Mouse (Mus musculus) heart, embryonic 14.5 days (tissue): ENCODE measurements around the gene Phlda3. TPM values are rescaled to one million over a fixed set of nuclear protein-coding genes. Genes with fewer than 3 reads are reported as not detected.
A peak's percentile ranks its signal among the peaks of the same experiment; 100 is the strongest.

ENCODE experiments used
- ATAC-seq: fragments of 200-750 bp; cut with Nextera tagmentation; 2 replicates; pipeline ENCODE4 v1.8.0; 2017; ENCODE audit warnings: low read depth, moderate TSS enrichment; ENCODE audit not compliant: insufficient number of reproducible peaks, insufficient read depth, low FRiP score
- H3K27ac ChIP-seq, 2 experiments: fragments of 200-500 bp in 1 of 2; fragments of 300-500 bp in 1 of 2; sonication (generic) in 1 of 2; replicated peaks in 1 of 2; 2 replicates each; pipeline ENCODE4 v1.5.1; 2012 to 2014; ENCODE audit warnings: low read depth in 2 of 2, low read length in 2 of 2, control low read depth in 1 of 2, mild to moderate bottlenecking in 1 of 2, mixed read lengths in 1 of 2; ENCODE audit not compliant: control insufficient read depth in 1 of 2, insufficient read depth in 1 of 2
- H3K27me3 ChIP-seq: fragments of 300-500 bp; sonication (generic); 2 replicates; pipeline ENCODE4 v1.6.1; 2014; ENCODE audit warnings: mild to moderate bottlenecking, low read length, control low read depth; ENCODE audit not compliant: control insufficient read depth, insufficient read depth
- H3K36me3 ChIP-seq: fragments of 300-500 bp; sonication (generic); 2 replicates; pipeline ENCODE4 v1.6.1; 2014; ENCODE audit warnings: mild to moderate bottlenecking, control low read depth, low read length, mixed read lengths; ENCODE audit not compliant: control insufficient read depth, insufficient read depth
- H3K4me1 ChIP-seq, 2 experiments: fragments of 200-500 bp in 1 of 2; fragments of 300-500 bp in 1 of 2; sonication (generic) in 1 of 2; 2 replicates each; pipeline ENCODE4 v1.6.1; 2012 to 2014; ENCODE audit warnings: low read length in 2 of 2, control low read depth in 1 of 2, mixed read lengths in 1 of 2; ENCODE audit not compliant: control insufficient read depth in 2 of 2, insufficient read depth in 2 of 2
- H3K4me2 ChIP-seq: fragments of 300-500 bp; sonication (generic); 2 replicates; pipeline ENCODE4 v1.6.1; 2014; ENCODE audit warnings: mild to moderate bottlenecking, low read length
- H3K4me3 ChIP-seq, 2 experiments: fragments of 200-500 bp in 1 of 2; fragments of 300-500 bp in 1 of 2; sonication (generic) in 1 of 2; 2 replicates each; pipeline ENCODE4 v1.5.1; 2012 to 2014; ENCODE audit warnings: low read length in 2 of 2, mild to moderate bottlenecking in 2 of 2, control low read depth in 1 of 2, low read depth in 1 of 2, moderate library complexity in 1 of 2; ENCODE audit not compliant: control insufficient read depth in 1 of 2, insufficient read depth in 1 of 2
- H3K9ac ChIP-seq: fragments of 300-500 bp; sonication (generic); 2 replicates; pipeline ENCODE4 v1.6.1; 2014; ENCODE audit warnings: mild to moderate bottlenecking, low read length
- H3K9me3 ChIP-seq: fragments of 300-500 bp; sonication (generic); 2 replicates; pipeline ENCODE4 v1.6.1; 2016; ENCODE audit warnings: low read length, control low read depth; ENCODE audit not compliant: control insufficient read depth
- WGBS: fragments of 180-500 bp; shearing (Covaris S2); extraction: QIAGEN DNeasy Blood & Tissue Kit; methylation state at CpG from one replicate; pipeline ENCODE4 v1.1.7; 2014; 5-methylcytosine and 5-hydroxymethylcytosine counted together
- polyA plus RNA-seq: library from polyadenylated mRNA; unstranded; fragments of >200 nt; fragmentation: Nextera tagmentation; extraction: Ambion mirVana; gene quantifications from 2 replicates; pipeline ENCODE4 v1.2.1, GENCODE M21; 2014

Gene Phlda3
- polyA plus RNA-seq, 1 experiment from 2014 or later = 77.2 TPM

- Histone ChIP-seq H3K9ac (peak overlapping the region; percentile 51; the same call in 1 of the 2 replicates), H3K27ac (no peak overlapping the region), H3K36me3 (no peaks in the 10 kb centered on the region), H3K4me2 (no peak overlapping the region), H3K4me1 (peaks cover 16 to 24% of the 10 kb centered on the region in 2 experiments), H3K27me3 (no peaks in the 10 kb centered on the region), H3K4me3 (no peak overlapping the region), H3K9me3 (no peaks in the 10 kb centered on the region)
- ATAC-seq = no peak
- 14% methylated on average over 13 of the region's 13 CpGs for WGBS
These were observed 15.3 kb downstream of the Phlda3 start for GRCm38 (mm10) chr1:135781220-135781619.

GRCm38 (mm10) chr1:135782816-135783215, 16.9 kb downstream of the Phlda3 start:
- Histone ChIP-seq H3K4me1 (peaks cover 10 to 17% of the 10 kb centered on the region in 2 experiments; a peak in 3 of 4 replicates), H3K27ac (peak overlapping the region; percentile 4 to 16; a peak in 1 of 4 replicates), H3K9ac (no peak overlapping the region), H3K27me3 (no peaks in the 10 kb centered on the region), H3K9me3 (no peaks in the 10 kb centered on the region), H3K4me3 (no peak overlapping the region), H3K4me2 (no peak overlapping the region), H3K36me3 (no peaks in the 10 kb centered on the region)
- ATAC-seq = no peak
- 45% methylated on average over 10 of the region's 10 CpGs for WGBS

- ATAC-seq = no peak
- 0 out of 4 replicates have a peak overlapping the region, but pooled peaks of 1 of the 2 experiments have one; percentile 19 for H3K27ac ChIP-seq
These were observed 21.9 kb downstream of the Phlda3 start for GRCm38 (mm10) chr1:135787799-135788198.

GRCm38 (mm10) chr1:135788708-135789107, 22.8 kb downstream of the Phlda3 start:
- Histone ChIP-seq H3K9ac (no peak overlapping the region), H3K27ac (0 out of 4 replicates have a peak overlapping the region, but pooled peaks of 1 of the 2 experiments have one; percentile 19), H3K36me3 (no peaks in the 10 kb centered on the region), H3K9me3 (no peaks in the 10 kb centered on the region), H3K4me1 (peaks cover 20 to 31% of the 10 kb centered on the region in 2 experiments), H3K4me3 (no peak overlapping the region), H3K27me3 (no peaks in the 10 kb centered on the region), H3K4me2 (peak overlapping the region; percentile 29)
- no peak for ATAC-seq
- 7% methylated on average over 10 of the region's 10 CpGs for WGBS

More at GRCm38 (mm10) chr1:135787799-135788198, 21.9 kb downstream of the Phlda3 start:
- H3K9ac ChIP-seq = no peak overlapping the region
- no peak overlapping the region for H3K4me2 ChIP-seq
- no peaks in the 10 kb centered on the region for H3K27me3 ChIP-seq
- 53% methylated on average over 3 of the region's 3 CpGs for WGBS
- no peak overlapping the region for H3K4me3 ChIP-seq
- H3K36me3 ChIP-seq = no peaks in the 10 kb centered on the region
- peaks cover 18 to 21% of the 10 kb centered on the region in 2 experiments for H3K4me1 ChIP-seq
- H3K9me3 ChIP-seq = no peaks in the 10 kb centered on the region

GRCm38 (mm10) chr1:135789815-135790214, 23.9 kb downstream of the Phlda3 start:
- Histone ChIP-seq H3K4me1 (peaks cover 29 to 42% of the 10 kb centered on the region in 2 experiments), H3K4me3 (no peak overlapping the region), H3K4me2 (no peak overlapping the region), H3K9ac (peak overlapping the region; percentile 41; the same call in 1 of the 2 replicates), H3K36me3 (no peaks in the 10 kb centered on the region), H3K27me3 (no peaks in the 10 kb centered on the region), H3K27ac (no peak overlapping the region), H3K9me3 (no peaks in the 10 kb centered on the region)
- ATAC-seq = 0 out of 2 replicates have a peak, but pooled peaks have one; percentile 15
- 11% methylated on average over 5 of the region's 5 CpGs for WGBS

- WGBS = 77% methylated on average over 13 of the region's 13 CpGs
These were observed 26.4 kb downstream of the Phlda3 start for GRCm38 (mm10) chr1:135792143-135792939.

GRCm38 (mm10) chr1:135793370-135794215, 27.7 kb downstream of the Phlda3 start:
- 0 out of 2 replicates have a peak, but pooled peaks have one; percentile 11 for ATAC-seq
- Histone ChIP-seq H3K9ac (peak overlapping the region; percentile 78), H3K4me3 (peak overlapping the region; percentile 32 to 35), H3K4me1 (peaks cover 51 to 68% of the 10 kb centered on the region in 2 experiments), H3K9me3 (no peaks in the 10 kb centered on the region), H3K4me2 (peak overlapping the region; percentile 79), H3K36me3 (no peaks in the 10 kb centered on the region), H3K27ac (peak overlapping the region; percentile 93 to 96), H3K27me3 (no peaks in the 10 kb centered on the region)
- 8% methylated on average over 26 of the region's 27 CpGs for WGBS

More at GRCm38 (mm10) chr1:135792143-135792939, 26.4 kb downstream of the Phlda3 start:
- Histone ChIP-seq H3K27ac (no peak overlapping the region), H3K4me1 (peaks cover 53 to 67% of the 10 kb centered on the region in 2 experiments), H3K36me3 (no peaks in the 10 kb centered on the region), H3K4me3 (no peak overlapping the region), H3K9me3 (no peaks in the 10 kb centered on the region), H3K4me2 (no peak overlapping the region), H3K27me3 (no peaks in the 10 kb centered on the region), H3K9ac (no peak overlapping the region)
- no peak for ATAC-seq
